In genomic region chr9:73055441-73055911, GRCm38 (mm10) we compare ENCODE assay signal across 12 mouse cellular contexts. TPM values are rescaled to one million over a fixed set of nuclear protein-coding genes. Genes with fewer than 3 reads are reported as not detected.
DNase-seq lines count a peak whose midpoint lies in the region; ATAC-seq and TF ChIP-seq lines count a peak whose summit lies in the region.
"Had no signal": no experiment of that assay in that cellular context is flagged by ENCODE, and none has a peak within 500 bp of the region (broad histone marks: within the 10 kb centered on the region; RNA-seq: fewer than 3 reads in every experiment).

No protein-coding gene starts in this region.

- no peaks in the 10 kb centered on the region for H3K27me3 ChIP-seq in cerebellum, adult 2 months (ENCODE audit: control insufficient read depth, insufficient read depth, low read length)
- no peaks in the 10 kb centered on the region for H3K27me3 ChIP-seq in forebrain, embryonic 11.5 days (ENCODE audit: control insufficient read depth, insufficient read depth, low read length)
- H3K27me3 ChIP-seq: hindbrain, embryonic 13.5 days had no signal

- peak; percentile 73 for ATAC-seq in activated CD4-positive, CD25-positive, alpha-beta regulatory T cell, adult 4 months
- no peak for ATAC-seq in forebrain, embryonic 11.5 days (replicated peaks; ENCODE audit: low FRiP score)

- WGBS in cerebellum, adult 2 months, result 19% methylated on average over 10 of the region's 10 CpGs
- WGBS in forebrain, embryonic 11.5 days, result 62% methylated on average over 10 of the region's 10 CpGs

- TF ChIP-seq CTCF in cerebellum, adult 2 months (IDR thresholded peaks at IDR 0.05; ENCODE audit: borderline replicate concordance, insufficient read depth, low read depth, low read length), result no peak

- DNase-seq in cerebellum, adult 2 months, result peak; percentile 44
- DNase-seq in cerebellum, postnatal 10 days, result no peak
- DNase-seq in lung, adult 18-20 months, result peak; percentile 32 to 58
- no peak for DNase-seq in lung, postnatal 14 days
- DNase-seq in kidney, postnatal 36 days, result peak; percentile 49 to 78
- DNase-seq in layer of hippocampus, adult 18-20 months (ENCODE audit: low spot score in 2 of 2), result no peak
- DNase-seq in forebrain, embryonic 11.5 days (ENCODE audit: low spot score), result no peak
- DNase-seq: gastrocnemius, postnatal 14 days; retina, postnatal 1 day had no signal

- H3K9me3 ChIP-seq in forebrain, embryonic 11.5 days (ENCODE audit: control insufficient read depth, low read length), result no peaks in the 10 kb centered on the region
- H3K9me3 ChIP-seq: hindbrain, embryonic 13.5 days had no signal

- no peak overlapping the region for H3K4me3 ChIP-seq in cerebellum, adult 2 months (replicated peaks; ENCODE audit: insufficient read depth, low read depth, low read length)
- no peak overlapping the region for H3K4me3 ChIP-seq in forebrain, embryonic 11.5 days (ENCODE audit: low read depth, low read length)
- H3K4me3 ChIP-seq: hindbrain, embryonic 13.5 days had no signal

- no peak overlapping the region for H3K4me2 ChIP-seq in forebrain, embryonic 11.5 days (ENCODE audit: low read depth, low read length, severe bottlenecking)
- H3K4me2 ChIP-seq: hindbrain, embryonic 13.5 days had no signal

- peaks cover 20% of the 10 kb centered on the region for H3K4me1 ChIP-seq in cerebellum, adult 2 months (ENCODE audit: control insufficient read depth, insufficient read depth, low read length)
- H3K4me1 ChIP-seq in forebrain, embryonic 11.5 days (replicated peaks; ENCODE audit: control insufficient read depth, insufficient read depth, low read length), result no peaks in the 10 kb centered on the region
- H3K4me1 ChIP-seq: hindbrain, embryonic 13.5 days had no signal

- no peak overlapping the region for H3K9ac ChIP-seq in forebrain, embryonic 11.5 days (ENCODE audit: low read length)
- H3K9ac ChIP-seq: hindbrain, embryonic 13.5 days had no signal

- no peak for TF ChIP-seq POLR2A in cerebellum, adult 2 months (IDR thresholded peaks at IDR 0.05; ENCODE audit: borderline replicate concordance, insufficient read depth, low read length)

- peak overlapping the region; percentile 70 for H3K27ac ChIP-seq in cerebellum, adult 2 months (ENCODE audit: insufficient read depth, low read length)
- H3K27ac ChIP-seq in forebrain, embryonic 11.5 days (ENCODE audit: low read depth, low read length), result no peak overlapping the region
- H3K27ac ChIP-seq: hindbrain, embryonic 13.5 days had no signal

- H3K36me3 ChIP-seq in forebrain, embryonic 11.5 days (ENCODE audit: control insufficient read depth, insufficient read depth, low read length), result no peaks in the 10 kb centered on the region
- H3K36me3 ChIP-seq: hindbrain, embryonic 13.5 days had no signal

RNA-seq across cellular contexts. Expression of gene Rab27a, which starts 10.8 kb away (rescaled TPM):
- polyA plus RNA-seq in cerebellum, adult 2 months (2012; rRNA removed), result 12.7 and 13.5 TPM in 2 replicates
- 10 to 100 TPM; 33.8 to 42.7 TPM for polyA plus RNA-seq in activated CD4-positive, CD25-positive, alpha-beta regulatory T cell, adult 4 months (2017; shearing (Covaris generic))
- total RNA-seq in layer of hippocampus, adult 18-20 months (2021), result 10 to 100 TPM; 12.2 to 15.4 TPM
- polyA plus RNA-seq in forebrain, embryonic 11.5 days (2014; fragmentation: Nextera tagmentation; extraction: Ambion mirVana), result 0.67 and 0.79 TPM in 2 replicates

RNA-seq across cellular contexts. Expression of gene Pigb, which starts 15.3 kb away (rescaled TPM):
- polyA plus RNA-seq in cerebellum, adult 2 months (2012; rRNA removed), result 23.9 and 26.0 TPM in 2 replicates
- 10 to 100 TPM; 13.0 to 15.6 TPM for polyA plus RNA-seq in activated CD4-positive, CD25-positive, alpha-beta regulatory T cell, adult 4 months (2017; shearing (Covaris generic))
- total RNA-seq in layer of hippocampus, adult 18-20 months (2021), result 10 to 100 TPM; 12.7 TPM
- polyA plus RNA-seq in forebrain, embryonic 11.5 days (2014; fragmentation: Nextera tagmentation; extraction: Ambion mirVana), result 15.8 and 19.8 TPM in 2 replicates

RNA-seq across cellular contexts. Expression of gene Khdc3, which starts 46.2 kb away (rescaled TPM):
- 0.44 and 0.51 TPM in 2 replicates for polyA plus RNA-seq in cerebellum, adult 2 months (2012; rRNA removed)
- polyA plus RNA-seq in activated CD4-positive, CD25-positive, alpha-beta regulatory T cell, adult 4 months (2017; shearing (Covaris generic)), result under 1 TPM; 0.40 to 0.46 TPM
- total RNA-seq in layer of hippocampus, adult 18-20 months (2021), result 1 to 10 TPM; 4.0 to 4.3 TPM
- polyA plus RNA-seq in forebrain, embryonic 11.5 days (2014; fragmentation: Nextera tagmentation; extraction: Ambion mirVana), result not detected in 2 replicates
- total RNA-seq: gastrocnemius, postnatal 14 days had no signal
- polyA plus RNA-seq: hindbrain, embryonic 13.5 days had no signal

RNA-seq across cellular contexts. Expression of gene Gm20509, which starts 46.8 kb away (rescaled TPM):
- polyA plus RNA-seq in cerebellum, adult 2 months (2012; rRNA removed), result 0.17 TPM in 1 of 2 replicates, not detected in the other
- not detected for polyA plus RNA-seq in activated CD4-positive, CD25-positive, alpha-beta regulatory T cell, adult 4 months (2017; shearing (Covaris generic))
- total RNA-seq in layer of hippocampus, adult 18-20 months (2021), result 1 to 10 TPM; 1.0 to 1.1 TPM
- not detected in 2 replicates for polyA plus RNA-seq in forebrain, embryonic 11.5 days (2014; fragmentation: Nextera tagmentation; extraction: Ambion mirVana)
- total RNA-seq: gastrocnemius, postnatal 14 days had no signal
- polyA plus RNA-seq: hindbrain, embryonic 13.5 days; liver, embryonic 16.5 days had no signal

RNA-seq across cellular contexts. Expression of gene Rsl24d1, which starts 57.8 kb away (rescaled TPM):
- 62.7 and 73.7 TPM in 2 replicates for polyA plus RNA-seq in cerebellum, adult 2 months (2012; rRNA removed)
- polyA plus RNA-seq in activated CD4-positive, CD25-positive, alpha-beta regulatory T cell, adult 4 months (2017; shearing (Covaris generic)), result 10 to 100 TPM; 84.0 to 93.8 TPM
- 10 to 100 TPM; 61.8 to 63.9 TPM for total RNA-seq in layer of hippocampus, adult 18-20 months (2021)
- 147 and 153 TPM in 2 replicates for polyA plus RNA-seq in forebrain, embryonic 11.5 days (2014; fragmentation: Nextera tagmentation; extraction: Ambion mirVana)

Comparison
In these comparisons a context has a peak if more than half of its experiments do, and no peak if none do; other contexts are left out.
1. DNase-seq: peak in cerebellum, adult 2 months (2 of 2), lung, adult 18-20 months (2 of 2) and kidney, postnatal 36 days (2 of 2); none in cerebellum, postnatal 10 days (0 of 2), lung, postnatal 14 days (single experiment), layer of hippocampus, adult 18-20 months (0 of 2) and forebrain, embryonic 11.5 days (single experiment).